Mouse (Mus musculus) heart, adult 2 months (tissue): ENCODE data around the gene Stx18.

ENCODE experiments used
- CTCF ChIP-seq: fragments of 200-600 bp; IDR thresholded peaks from 2 replicates; pipeline ENCODE4 v1.8.1; 2022; ENCODE audit warnings: antibody characterized with exemption, mild to moderate bottlenecking, moderate library complexity
- EP300 ChIP-seq: fragments of 200-500 bp; IDR thresholded peaks from 2 replicates; pipeline ENCODE4 v1.6.1; 2011; ENCODE audit warnings: low read depth, low read length, control low read depth; ENCODE audit not compliant: insufficient read depth
- POLR2A ChIP-seq: fragments of 200-500 bp; IDR thresholded peaks from 2 replicates; pipeline ENCODE4 v1.6.1; 2011; ENCODE audit warnings: mild to moderate bottlenecking, low read depth, low read length, control low read depth; ENCODE audit not compliant: insufficient read depth

DNA sequence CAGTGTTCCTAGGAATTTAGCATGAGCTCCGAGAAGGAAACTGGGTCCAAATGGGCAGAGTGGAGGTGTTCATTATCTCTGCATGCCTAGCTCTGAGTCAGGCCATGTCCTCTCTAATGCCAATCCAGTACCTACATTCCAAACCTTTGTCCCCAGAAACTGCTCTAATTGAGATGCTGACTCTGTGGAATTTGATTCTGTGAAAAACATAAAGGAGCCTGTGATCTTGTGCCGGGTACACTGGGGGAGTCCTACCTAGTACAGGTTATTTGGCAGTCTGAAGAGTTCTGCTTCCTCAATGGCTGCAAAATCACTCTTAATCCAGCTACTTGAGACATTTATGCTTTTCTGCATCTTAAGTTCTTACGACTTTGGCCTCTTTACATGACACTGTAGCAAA lies 40.0 kb downstream of the Stx18 start:
- no peak for TF ChIP-seq CTCF
- TF ChIP-seq POLR2A: no peak
- TF ChIP-seq EP300: no peak
